Mouse (Mus musculus): ENCODE data around the gene Cdh16. TPM values are rescaled to one million over a fixed set of nuclear protein-coding genes. Genes with fewer than 3 reads are reported as not detected.
"Not testable (repeated sequence)": the region's sequence is repeated elsewhere in the genome, so short reads cannot be mapped to it uniquely, and the experiment has no call there.

Gene Cdh16
- polyA plus RNA-seq, 1 experiment from 2014 or later, result 238 TPM

GRCm38 (mm10) chr8:104594611-104595362 lies 29.4 kb downstream of the Cdh16 start:
- ATAC-seq (replicated peaks; ENCODE audit: low FRiP score), result no peak
- H3K4me3 ChIP-seq (replicated peaks), result no peak overlapping the region

DNA sequence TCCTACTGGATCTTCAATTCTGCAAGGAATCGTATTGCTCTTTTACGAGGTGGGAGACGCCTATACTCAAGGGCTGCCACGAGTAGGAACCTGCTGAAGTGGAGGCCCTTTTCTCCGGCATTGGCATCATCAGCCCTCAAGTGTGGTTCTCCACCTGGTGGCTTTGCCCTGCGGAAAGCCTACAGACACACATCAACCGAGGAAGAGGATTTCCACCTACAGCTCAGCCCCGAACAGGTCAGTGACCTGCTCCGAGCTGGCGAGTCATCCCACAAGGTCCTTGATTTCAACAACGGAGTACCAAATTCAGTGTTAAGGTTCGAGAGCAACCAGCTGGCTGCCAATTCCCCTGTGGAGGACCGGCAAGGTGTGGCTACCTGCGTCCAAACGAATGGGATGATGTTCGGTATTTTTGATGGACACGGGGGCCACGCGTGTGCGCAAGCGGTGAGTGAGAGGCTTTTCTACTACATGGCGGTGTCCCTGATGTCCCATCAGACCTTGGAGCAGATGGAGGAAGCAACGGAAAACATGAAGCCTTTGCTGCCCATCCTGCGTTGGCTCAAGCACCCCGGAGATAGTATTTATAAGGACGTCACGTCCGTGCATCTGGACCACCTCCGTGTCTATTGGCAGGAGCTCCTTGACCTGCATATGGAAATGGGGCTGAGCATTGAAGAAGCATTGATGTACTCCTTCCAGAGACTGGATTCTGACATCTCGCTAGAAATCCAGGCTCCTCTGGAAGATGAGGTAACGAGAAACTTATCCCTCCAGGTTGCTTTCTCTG lies 30.5 kb downstream of the Cdh16 start:
- Histone ChIP-seq H3K9ac (no peak overlapping the region), H3K27ac (no peak overlapping the region), H3K27me3 (no peaks in the 10 kb centered on the region), H3K4me1 (peaks cover 46% of the 10 kb centered on the region), H3K4me3 (replicated peaks) (no peak overlapping the region), H3K4me2 (no peak overlapping the region), H3K9me3 (replicated peaks) (no peaks in the 10 kb centered on the region), H3K36me3 (peaks cover 27% of the 10 kb centered on the region)
- no peak for ATAC-seq (replicated peaks; ENCODE audit: low FRiP score)
- WGBS, result 90% methylated on average over 31 of the region's 31 CpGs

More at GRCm38 (mm10) chr8:104594611-104595362, 29.4 kb downstream of the Cdh16 start:
- 93% methylated on average over 19 of the region's 19 CpGs for WGBS
- Histone ChIP-seq H3K36me3 (peaks cover 27% of the 10 kb centered on the region), H3K4me2 (no peak overlapping the region), H3K9ac (no peak overlapping the region), H3K27ac (no peak overlapping the region), H3K27me3 (no peaks in the 10 kb centered on the region), H3K4me1 (peaks cover 53% of the 10 kb centered on the region), H3K9me3 (replicated peaks) (no peaks in the 10 kb centered on the region)

- Histone ChIP-seq H3K4me1 (peaks cover 35% of the 10 kb centered on the region), H3K27me3 (no peaks in the 10 kb centered on the region), H3K4me2 (peak overlapping the region; percentile 84), H3K9ac (peak overlapping the region; percentile 68; the same call in 1 of the 2 replicates), H3K36me3 (peaks cover 27% of the 10 kb centered on the region), H3K4me3 (replicated peaks) (peak overlapping the region; percentile 77), H3K9me3 (replicated peaks) (no peaks in the 10 kb centered on the region), H3K27ac (no peak overlapping the region)
- ATAC-seq (replicated peaks; ENCODE audit: low FRiP score), result no peak
- WGBS, result 45% methylated on average over 6 of the region's 6 CpGs
These were observed 31.6 kb downstream of the Cdh16 start for GRCm38 (mm10) chr8:104592566-104592965.

GRCm38 (mm10) chr8:104591856-104592255 lies 32.3 kb downstream of the Cdh16 start:
- Histone ChIP-seq H3K36me3 (peaks cover 27% of the 10 kb centered on the region), H3K4me1 (peaks cover 29% of the 10 kb centered on the region), H3K9me3 (replicated peaks) (no peaks in the 10 kb centered on the region), H3K27me3 (no peaks in the 10 kb centered on the region), H3K4me2 (peak overlapping the region; percentile 84), H3K27ac (peak overlapping the region; percentile 91), H3K4me3 (replicated peaks) (peak overlapping the region; percentile 77), H3K9ac (peak overlapping the region; percentile 68)
- no peak; the same call in 1 of the 2 replicates for ATAC-seq (replicated peaks; ENCODE audit: low FRiP score)
- WGBS, result under 1% methylated on average over 9 of the region's 9 CpGs

DNA sequence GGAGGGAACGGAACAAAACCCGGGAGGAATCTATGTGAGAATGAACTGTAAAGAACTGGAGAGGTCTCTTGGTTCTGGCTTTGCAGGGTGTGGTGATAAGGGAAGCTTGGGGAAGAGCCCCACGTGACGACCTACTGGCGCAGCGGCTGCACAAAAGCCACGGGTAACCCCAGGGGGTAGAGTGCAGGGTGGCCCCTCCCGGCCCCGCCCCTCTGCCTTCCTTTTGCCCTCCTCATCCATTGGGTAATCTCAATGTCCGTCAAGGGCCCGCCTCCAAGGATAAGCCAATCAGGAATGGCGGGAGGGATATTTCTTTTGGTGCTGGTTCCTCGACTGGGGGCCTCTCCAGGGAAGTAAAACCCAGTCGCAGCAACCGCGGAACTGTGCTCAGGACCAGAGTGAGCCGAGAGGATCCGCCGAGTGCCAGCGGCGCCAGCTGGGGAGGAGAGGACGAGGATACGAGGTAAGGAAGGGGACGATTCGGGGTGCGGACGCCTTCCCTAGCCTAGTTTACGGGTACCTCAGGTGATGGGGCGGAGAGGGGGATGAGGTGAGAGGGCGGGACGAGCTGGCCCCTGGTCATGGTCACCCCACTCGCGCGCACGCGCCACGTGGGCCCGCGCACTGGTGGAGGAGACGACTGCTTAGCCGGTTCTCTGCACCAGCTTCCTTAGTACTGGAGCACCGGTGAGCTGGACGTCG lies 32.9 kb downstream of the Cdh16 start, which contains the start of gene Pdp2:
Gene Pdp2, plus strand, starts transcription at position 319 of the 702 bp plus-strand sequence.
- ATAC-seq (replicated peaks; ENCODE audit: low FRiP score), result peak; percentile 97
- peak within 1 kb of the TSS; percentile 84 for H3K4me2 ChIP-seq
- H3K27ac ChIP-seq, result peak within 1 kb of the TSS; percentile 91
- WGBS, result under 1% methylated on average over 44 of the region's 44 CpGs
- peaks cover 23% of the 10 kb centered on the region for H3K4me1 ChIP-seq
- H3K27me3 ChIP-seq, result no peaks in the 10 kb centered on the region
- no peaks in the 10 kb centered on the region for H3K9me3 ChIP-seq (replicated peaks)
- H3K9ac ChIP-seq, result peak within 1 kb of the TSS; percentile 68
- peak within 1 kb of the TSS; percentile 77 for H3K4me3 ChIP-seq (replicated peaks)
- peaks cover 27% of the 10 kb centered on the region for H3K36me3 ChIP-seq

GRCm38 (mm10) chr8:104590284-104590683 lies 33.9 kb downstream of the Cdh16 start:
- Histone ChIP-seq H3K4me3 (replicated peaks) (no peak overlapping the region), H3K4me2 (no peak overlapping the region)

DNA sequence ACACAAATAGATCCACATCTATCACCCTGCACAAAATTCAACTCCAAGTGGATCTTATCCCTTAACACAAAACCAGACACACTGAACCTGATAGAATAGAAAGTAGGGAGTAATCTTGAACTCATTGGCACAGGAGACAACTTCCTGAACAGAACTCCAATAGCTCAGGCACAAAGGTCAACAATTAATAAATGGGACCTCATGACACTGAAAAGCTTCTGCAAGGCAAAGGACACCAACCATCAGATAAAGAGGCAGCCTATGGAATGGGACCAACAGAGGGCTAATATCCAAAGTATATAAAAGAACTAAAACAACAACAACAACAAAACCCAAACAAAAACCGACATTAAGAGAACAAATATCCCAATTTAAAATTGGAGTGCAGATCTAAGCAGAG lies 39.7 kb downstream of the Cdh16 start:
- H3K4me2 ChIP-seq, result no peak overlapping the region
- no peaks in the 10 kb centered on the region for H3K4me1 ChIP-seq
- 0 out of 2 replicates have a peak, but pooled peaks cover 6% of the 10 kb centered on the region for H3K9me3 ChIP-seq (replicated peaks)
- no peak overlapping the region for H3K9ac ChIP-seq
- 54% methylated on average over 1 of the region's 1 CpGs for WGBS
- ATAC-seq (replicated peaks; ENCODE audit: low FRiP score), result no peak
- H3K27ac ChIP-seq, result no peak overlapping the region
- no peaks in the 10 kb centered on the region for H3K36me3 ChIP-seq
- no peaks in the 10 kb centered on the region for H3K27me3 ChIP-seq
- H3K4me3 ChIP-seq (replicated peaks), result no peak overlapping the region

More at GRCm38 (mm10) chr8:104590284-104590683, 33.9 kb downstream of the Cdh16 start:
- Histone ChIP-seq H3K27me3 (no peaks in the 10 kb centered on the region), H3K9ac (no peak overlapping the region), H3K9me3 (replicated peaks) (no peaks in the 10 kb centered on the region), H3K36me3 (peaks cover 21% of the 10 kb centered on the region), H3K27ac (no peak overlapping the region), H3K4me1 (peaks cover 17% of the 10 kb centered on the region)
- ATAC-seq (replicated peaks; ENCODE audit: low FRiP score), result no peak
- WGBS, result 95% methylated on average over 3 of the region's 3 CpGs

DNA sequence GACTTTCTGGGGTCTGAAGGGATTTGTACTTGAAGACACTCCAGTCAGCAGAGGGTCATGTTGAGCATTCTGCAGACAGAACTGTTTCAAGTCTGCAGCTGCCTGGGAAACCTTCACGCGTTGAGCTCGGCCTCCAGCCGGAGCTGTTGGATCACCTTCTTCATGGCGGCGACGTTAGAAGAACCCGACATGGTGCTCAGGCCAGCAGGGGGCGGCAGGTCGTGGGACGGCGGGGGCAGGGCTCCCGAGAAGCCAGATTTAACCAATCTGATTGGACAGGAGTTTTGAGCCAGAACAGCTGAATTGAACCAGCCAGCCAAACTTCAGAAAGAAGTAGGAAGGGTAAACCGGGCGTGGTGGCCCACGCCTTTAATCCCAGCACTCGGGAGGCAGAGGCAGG lies 46.6 kb downstream of the Cdh16 start:
- H3K36me3 ChIP-seq; H3K27ac ChIP-seq; ATAC-seq (replicated peaks; ENCODE audit: low FRiP score); H3K27me3 ChIP-seq; H3K4me3 ChIP-seq (replicated peaks); H3K4me2 ChIP-seq; H3K4me1 ChIP-seq; H3K9ac ChIP-seq; H3K9me3 ChIP-seq (replicated peaks): not testable (repeated sequence)
- 82% methylated on average over 17 of the region's 17 CpGs for WGBS

- ATAC-seq (replicated peaks; ENCODE audit: low FRiP score), result no peak
- H3K9me3 ChIP-seq (replicated peaks), result no peaks in the 10 kb centered on the region
- 88% methylated on average over 3 of the region's 3 CpGs for WGBS
- H3K36me3 ChIP-seq, result no peaks in the 10 kb centered on the region
- H3K9ac ChIP-seq, result no peak overlapping the region
- H3K27ac ChIP-seq, result no peak overlapping the region
- no peak overlapping the region for H3K4me2 ChIP-seq
- H3K4me1 ChIP-seq, result no peaks in the 10 kb centered on the region
- H3K4me3 ChIP-seq (replicated peaks), result no peak overlapping the region
- no peaks in the 10 kb centered on the region for H3K27me3 ChIP-seq
These were observed 47.4 kb downstream of the Cdh16 start for GRCm38 (mm10) chr8:104576820-104577219.

- ATAC-seq (replicated peaks; ENCODE audit: low FRiP score), result peak; percentile 80
- 5% methylated on average over 26 of the region's 26 CpGs for WGBS
These were observed 53.5 kb downstream of the Cdh16 start for GRCm38 (mm10) chr8:104570436-104571343.

DNA sequence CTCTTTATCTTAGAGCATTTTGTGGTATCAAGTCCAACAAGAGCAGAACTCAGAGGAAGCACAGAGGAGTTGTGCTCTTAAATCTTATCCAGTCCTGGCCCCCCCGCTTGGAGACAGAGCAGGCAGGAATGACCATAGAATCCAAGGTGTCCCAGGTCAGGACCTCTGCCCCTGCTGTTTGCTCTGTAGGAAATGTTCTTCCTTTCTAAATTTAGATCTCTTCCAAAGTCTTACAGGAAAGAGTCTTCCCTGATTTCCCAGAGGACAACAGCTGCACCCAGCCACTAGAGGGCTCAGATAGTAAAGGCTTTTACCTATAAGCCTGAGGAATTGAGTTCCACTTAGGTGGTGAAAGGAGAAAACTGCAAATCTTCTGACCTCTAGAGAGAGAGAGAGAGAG lies 54.6 kb downstream of the Cdh16 start:
- no peak for ATAC-seq (replicated peaks; ENCODE audit: low FRiP score)
- no peaks in the 10 kb centered on the region for H3K27me3 ChIP-seq
- no peaks in the 10 kb centered on the region for H3K9me3 ChIP-seq (replicated peaks)
- H3K36me3 ChIP-seq, result no peaks in the 10 kb centered on the region
- peaks cover 10% of the 10 kb centered on the region for H3K4me1 ChIP-seq
- 40% methylated on average over 1 of the region's 1 CpGs for WGBS
- H3K4me3 ChIP-seq (replicated peaks), result no peak overlapping the region
- H3K4me2 ChIP-seq, result no peak overlapping the region
- no peak overlapping the region for H3K27ac ChIP-seq
- H3K9ac ChIP-seq, result no peak overlapping the region

More at GRCm38 (mm10) chr8:104570436-104571343, 53.5 kb downstream of the Cdh16 start:
- no peaks in the 10 kb centered on the region for H3K36me3 ChIP-seq
- peak overlapping the region; percentile 29; the same call in 1 of the 2 replicates for H3K9ac ChIP-seq
- no peak overlapping the region for H3K27ac ChIP-seq
- H3K27me3 ChIP-seq, result no peaks in the 10 kb centered on the region
- no peaks in the 10 kb centered on the region for H3K9me3 ChIP-seq (replicated peaks)
- peaks cover 7% of the 10 kb centered on the region for H3K4me1 ChIP-seq
- H3K4me2 ChIP-seq, result peak overlapping the region; percentile 88
- H3K4me3 ChIP-seq (replicated peaks), result peak overlapping the region; percentile 45

All from kidney, embryonic 15.5 days (tissue).